Mouse (Mus musculus) adipocyte (in vitro differentiated cells): ENCODE measurements around the gene Myocd.

Source experiments
- DNase-seq: peaks from one replicate; pipeline ENCODE4 v3.0.0-alpha.2; 2016; ENCODE audit warnings: low spot score

Gene Myocd

DNA sequence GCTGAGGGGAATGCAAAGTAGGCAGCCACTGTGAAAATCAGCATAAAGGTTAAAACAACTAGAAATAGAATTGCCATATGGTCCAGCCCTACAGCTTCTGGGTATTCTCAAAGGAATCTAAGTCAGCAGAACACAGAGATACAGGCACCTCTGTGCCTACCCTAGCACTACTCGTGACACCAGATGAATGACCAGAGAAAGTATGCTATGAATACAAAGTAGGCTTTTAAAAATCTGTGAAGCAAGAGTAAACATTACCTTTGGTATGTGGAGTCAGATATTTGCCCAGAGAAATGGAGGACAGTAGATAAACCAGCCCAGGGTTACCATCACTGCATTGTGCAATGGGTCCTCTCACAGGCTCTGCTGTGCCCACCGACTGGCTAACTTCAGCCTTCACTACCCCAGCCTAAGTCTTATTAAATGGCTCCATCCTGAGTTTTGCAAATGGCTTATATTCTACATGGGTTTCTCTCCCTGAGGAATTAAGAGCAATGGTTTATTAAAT, 132.6 kb downstream of the Myocd start:
- no peak for DNase-seq

DNA sequence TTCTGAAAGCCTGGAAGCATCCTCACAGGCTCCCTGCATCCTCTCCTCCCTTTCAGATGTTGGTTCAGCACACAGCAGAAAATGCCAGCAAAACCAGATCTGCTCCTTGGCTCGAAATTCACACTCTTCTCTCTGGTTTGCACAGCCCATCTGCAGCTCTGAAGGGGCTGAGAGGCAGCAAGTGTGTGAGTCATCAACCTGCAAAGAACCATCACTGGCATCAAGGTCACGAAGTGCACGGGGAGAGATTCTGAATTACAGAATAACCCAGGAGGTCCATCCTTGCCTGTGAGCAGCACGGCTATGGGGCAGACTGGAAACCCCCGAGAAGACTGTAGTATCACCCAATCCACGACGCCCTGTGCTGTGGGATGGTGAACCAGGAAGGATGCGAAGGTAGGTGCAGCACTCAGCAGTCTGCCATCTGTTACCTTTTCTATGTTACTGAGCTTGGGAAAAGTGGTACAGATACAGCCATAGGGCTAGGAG, 134.5 kb downstream of the Myocd start:
- no peak for DNase-seq

GRCm38 (mm10) chr11:65133661-65134060, 136.1 kb downstream of the Myocd start:
- no peak for DNase-seq

DNA sequence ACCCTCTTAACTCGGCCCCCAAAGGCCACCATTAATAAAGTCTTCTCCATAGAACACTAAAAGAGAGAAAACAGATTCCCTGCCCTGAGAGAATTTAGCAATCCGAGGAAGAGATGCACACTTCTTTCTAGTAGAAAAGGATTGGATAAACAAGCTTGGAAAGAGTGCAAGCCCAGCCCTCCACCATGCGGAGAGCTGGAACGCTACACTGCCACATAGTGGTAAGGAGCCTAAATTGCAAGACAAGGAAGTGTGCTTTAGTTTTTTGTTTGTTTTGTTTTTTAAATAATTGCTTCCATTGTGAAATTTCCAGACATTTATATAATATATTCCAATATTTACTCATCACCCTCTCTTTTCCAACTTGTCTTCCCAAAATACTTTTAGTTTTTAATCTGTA, 140.7 kb downstream of the Myocd start:
- peak; percentile 12 for DNase-seq

DNA sequence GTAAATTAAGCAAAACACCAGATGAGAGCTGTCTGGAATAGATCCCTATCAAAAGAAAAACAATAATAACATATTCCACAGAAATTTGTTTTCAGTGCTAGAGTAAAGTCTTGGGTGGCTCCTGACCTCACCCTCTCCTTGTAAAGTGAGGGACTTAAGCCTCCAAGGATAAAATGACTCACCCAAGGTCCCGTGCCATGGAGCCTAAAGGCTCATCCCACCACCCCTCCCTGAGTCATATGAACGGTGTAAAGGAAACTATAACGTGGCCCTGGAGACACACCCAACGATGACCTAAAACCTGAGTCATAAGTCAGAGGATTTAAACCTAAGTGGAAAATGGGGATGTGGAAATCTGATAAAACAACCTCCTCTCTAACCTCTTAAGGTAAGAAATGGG, 141.1 kb downstream of the Myocd start:
- no peak for DNase-seq

- no peak for DNase-seq
Observed at GRCm38 (mm10) chr11:65126566-65126965, 143.2 kb downstream of the Myocd start.
